Mouse (Mus musculus) ES-CJ7 (cell line): ENCODE data around the gene Apoc4.
A peak's percentile ranks its signal among the peaks of the same experiment; 100 is the strongest.

Source experiments
- DNase-seq: peaks from one replicate; pipeline ENCODE4 v3.0.0; 2011; ENCODE audit warnings: low read depth, low spot score

Apoc4 gene

GRCm38 (mm10) chr7:19628536-19629360 lies 52.5 kb downstream of the Apoc4 start:
- peak; percentile 100 for DNase-seq

- no peak for DNase-seq
These were observed 53.1 kb downstream of the Apoc4 start for GRCm38 (mm10) chr7:19628192-19628535.
